Mouse (Mus musculus): ENCODE data around the gene Gpr160.

DNA sequence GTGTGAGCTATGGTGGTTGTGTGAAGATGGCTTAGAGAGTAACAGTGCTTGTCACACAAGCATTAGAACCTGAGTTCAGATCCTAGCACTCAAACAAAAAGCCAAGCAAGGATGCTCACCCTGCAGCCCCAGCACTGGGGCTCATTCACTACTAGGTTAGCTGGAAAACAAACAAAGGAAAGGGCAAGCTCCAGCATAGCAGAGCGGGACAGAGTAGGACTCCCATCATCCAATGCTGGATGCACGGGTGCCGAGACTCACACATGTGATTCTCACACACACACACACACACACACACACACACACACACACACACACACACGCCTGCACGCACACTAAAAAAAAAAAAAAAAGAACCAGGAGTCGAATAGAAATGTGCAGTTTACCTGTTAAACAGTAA is 4.3 kb upstream of the Gpr160 start:
- TF ChIP-seq POLR2A (IDR thresholded peaks at IDR 0.05; ENCODE audit: low read depth, low read length): no peak
- TF ChIP-seq CTCF (IDR thresholded peaks at IDR 0.05; ENCODE audit: extremely low read depth, insufficient read length, insufficient replicate concordance, low read depth, low read length): no peak
